Mouse (Mus musculus) left cerebral cortex, postnatal 25 days (tissue): ENCODE data around the gene Rexo1. TPM values are rescaled to one million over a fixed set of nuclear protein-coding genes. Genes with fewer than 3 reads are reported as not detected.
"Not testable (repeated sequence)": the region's sequence is repeated elsewhere in the genome, so short reads cannot be mapped to it uniquely, and the experiment has no call there.

Source experiments
- DNase-seq, 2 experiments: peaks; one replicate each; pipeline ENCODE4 v3.0.0; 2022; ENCODE audit warnings: low spot score in 2 of 2, mixed read lengths in 1 of 2
- intact Hi-C: fragments of 180-260 bp; cut with DNase I; formaldehyde crosslinking; loops from one replicate; pipeline ENCODE4 v1.15.1; 2025
- total RNA-seq, 2 experiments: library from RNA; stranded (reverse); gene quantifications; 2 replicates each; pipeline ENCODE4 v1.2.3; 2021

Rexo1 gene
- total RNA-seq, result 10 to 100 TPM; 44.8 to 45.7 TPM

- intact Hi-C loops, result no loop called here
- DNase-seq, result peak; percentile 96 to 97
Measured at GRCm38 (mm10) chr10:80561116-80561944, at the start of gene Rexo1. TSS of gene Rexo1 (minus strand) at chr10:80561560.

GRCm38 (mm10) chr10:80611024-80611423 lies 49.7 kb upstream of the Rexo1 start:
- DNase-seq, result no peak
- intact Hi-C loops, result loop anchor here (5.0 kb wide), 1 partner anchor 71 kb away; no protein-coding TSS in a partner anchor

GRCm38 (mm10) chr10:80610116-80610785 lies 48.9 kb upstream of the Rexo1 start:
- no peak for DNase-seq
- intact Hi-C loops, result loop anchor here (5.0 kb wide), 1 partner anchor 72 kb away; no protein-coding TSS in a partner anchor

GRCm38 (mm10) chr10:80609269-80609924 lies 48.0 kb upstream of the Rexo1 start:
- intact Hi-C loops, result no loop called here
- DNase-seq, result no peak

GRCm38 (mm10) chr10:80608435-80608834 lies 47.1 kb upstream of the Rexo1 start:
- no peak for DNase-seq
- intact Hi-C loops, result no loop called here

GRCm38 (mm10) chr10:80606737-80607350 lies 45.5 kb upstream of the Rexo1 start:
- intact Hi-C loops, result no loop called here

GRCm38 (mm10) chr10:80606306-80606705 lies 44.9 kb upstream of the Rexo1 start:
- intact Hi-C loops, result no loop called here

More at GRCm38 (mm10) chr10:80606737-80607350, 45.5 kb upstream of the Rexo1 start:
- no peak for DNase-seq

GRCm38 (mm10) chr10:80605721-80606120 lies 44.4 kb upstream of the Rexo1 start, which contains the start of gene Gm49322:
TSS of gene Gm49322 (plus strand) at chr10:80606021.
- DNase-seq, intact Hi-C loops: not testable (repeated sequence)

More at GRCm38 (mm10) chr10:80606306-80606705, 44.9 kb upstream of the Rexo1 start:
- no peak for DNase-seq

GRCm38 (mm10) chr10:80604988-80605387 lies 43.6 kb upstream of the Rexo1 start:
- no peak for DNase-seq
- intact Hi-C loops, result no loop called here

GRCm38 (mm10) chr10:80604001-80604509 lies 42.7 kb upstream of the Rexo1 start:
- no peak for DNase-seq
- intact Hi-C loops, result no loop called here

- no peak for DNase-seq
- intact Hi-C loops, result no loop called here
Measured at GRCm38 (mm10) chr10:80603364-80603763, 42.0 kb upstream of the Rexo1 start.

- intact Hi-C loops, result no loop called here
- peak; percentile 98 for DNase-seq
Measured at GRCm38 (mm10) chr10:80602698-80603325, 41.5 kb upstream of the Rexo1 start, which contains the start of the genes Scamp4 and Adat3. TSS of gene Scamp4 (plus strand) at chr10:80602872. TSS of gene Adat3 (plus strand) at chr10:80602880.

- intact Hi-C loops, result no loop called here
Measured at GRCm38 (mm10) chr10:80596318-80596717, 35.0 kb upstream of the Rexo1 start.

GRCm38 (mm10) chr10:80589879-80590854 lies 28.8 kb upstream of the Rexo1 start, which contains the start of gene Abhd17a:
TSS of gene Abhd17a (minus strand) at chr10:80590341.
- peak; percentile 91 to 97 for DNase-seq
- intact Hi-C loops, result loop anchor here (5.0 kb wide), 1 partner anchor 87 kb away; the partner anchor contains the start of gene Mknk2

More at GRCm38 (mm10) chr10:80596318-80596717, 35.0 kb upstream of the Rexo1 start:
- no peak for DNase-seq

GRCm38 (mm10) chr10:80589127-80589878 lies 27.9 kb upstream of the Rexo1 start:
- intact Hi-C loops, result loop anchor here (5.0 kb wide), 1 partner anchor 88 kb away; the partner anchor contains the start of gene Mknk2
- DNase-seq, result no peak

GRCm38 (mm10) chr10:80587305-80587657 lies 25.9 kb upstream of the Rexo1 start:
- DNase-seq, result no peak

More at GRCm38 (mm10) chr10:80587305-80587657, 25.9 kb upstream of the Rexo1 start:
- intact Hi-C loops, result loop anchor here (5.0 kb wide), 1 partner anchor 90 kb away; the partner anchor contains the start of gene Mknk2
